Mouse (Mus musculus) layer of hippocampus, adult 8-10 months (tissue): ENCODE data around the gene Lilra5. TPM values are rescaled to one million over a fixed set of nuclear protein-coding genes. Genes with fewer than 3 reads are reported as not detected.
"Not testable (repeated sequence)": the region's sequence is repeated elsewhere in the genome, so short reads cannot be mapped to it uniquely, and the experiment has no call there.

Source experiments
- DNase-seq, 2 experiments: peaks; one replicate each; pipeline ENCODE4 v3.0.0; 2022; ENCODE audit warnings: low spot score in 2 of 2
- total RNA-seq, 4 experiments: library from RNA; stranded (reverse); gene quantifications; 2 replicates each; pipeline ENCODE4 v1.2.4; 2022

Lilra5 gene
- total RNA-seq = under 1 TPM in 1 of 4 experiments, not detected in 3; 0.50 TPM

DNA sequence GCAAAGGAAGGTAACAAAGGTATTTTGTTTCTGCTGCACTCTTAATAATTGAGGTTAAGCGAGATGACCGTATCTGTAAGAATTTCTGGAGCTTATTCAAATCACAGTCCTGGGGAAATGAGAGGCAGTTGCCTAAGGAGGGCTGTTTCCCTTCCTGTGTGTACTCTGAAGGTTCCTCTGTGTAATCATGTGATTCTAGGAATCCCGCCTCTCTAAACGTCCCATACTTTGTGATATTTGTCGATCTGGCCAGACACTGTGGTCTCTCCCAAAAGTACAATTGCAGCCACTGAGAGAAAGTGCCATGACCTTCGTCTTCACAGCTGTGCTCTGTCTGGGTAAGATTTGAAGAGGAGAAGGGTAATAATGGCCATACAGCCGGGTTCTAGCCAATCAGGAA, at the start of gene Lilra5:
Gene Lilra5 (plus strand): TSS at position 301 of the 400 bp plus-strand sequence.
- no peak for DNase-seq

DNA sequence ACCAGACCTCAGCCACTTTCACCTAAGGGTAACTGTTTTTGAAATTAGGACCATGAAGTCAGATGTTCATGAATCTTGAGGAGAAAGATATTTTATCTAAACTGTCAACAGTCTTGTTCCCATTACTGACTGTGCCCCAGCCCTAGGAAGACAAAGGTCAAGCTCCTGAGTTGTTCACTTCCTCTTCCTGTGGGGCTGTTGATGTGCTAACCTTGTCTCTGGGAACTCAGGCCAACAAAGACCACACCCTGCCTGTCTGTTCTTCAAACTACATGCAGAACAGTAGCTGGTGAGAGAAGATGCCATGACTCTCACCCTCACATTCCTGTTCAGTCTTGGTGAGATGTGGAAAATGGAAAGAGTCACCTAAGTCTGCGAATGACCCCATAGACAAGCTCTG, 30.4 kb upstream of the Lilra5 start:
- no peak for DNase-seq

DNA sequence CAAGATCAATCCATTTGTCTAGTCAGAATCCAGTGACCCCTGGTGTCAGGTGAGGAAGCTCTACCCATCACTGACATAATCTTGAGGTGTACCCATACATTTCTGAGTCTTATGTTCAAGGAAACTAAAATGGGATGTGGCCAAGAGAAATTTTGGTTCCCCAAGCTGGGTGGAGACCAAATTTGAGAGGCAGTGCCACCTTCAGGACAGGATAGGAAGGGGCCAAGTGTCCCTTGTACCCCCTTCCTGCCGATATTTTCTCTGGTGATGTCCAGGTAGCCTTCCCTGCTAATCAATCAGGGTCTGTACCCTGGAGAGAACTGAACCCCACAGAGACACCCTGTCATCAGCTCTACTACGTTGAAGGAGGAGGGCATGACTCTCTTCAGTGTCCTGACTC, 28.9 kb upstream of the Lilra5 start:
- DNase-seq = no peak

DNA sequence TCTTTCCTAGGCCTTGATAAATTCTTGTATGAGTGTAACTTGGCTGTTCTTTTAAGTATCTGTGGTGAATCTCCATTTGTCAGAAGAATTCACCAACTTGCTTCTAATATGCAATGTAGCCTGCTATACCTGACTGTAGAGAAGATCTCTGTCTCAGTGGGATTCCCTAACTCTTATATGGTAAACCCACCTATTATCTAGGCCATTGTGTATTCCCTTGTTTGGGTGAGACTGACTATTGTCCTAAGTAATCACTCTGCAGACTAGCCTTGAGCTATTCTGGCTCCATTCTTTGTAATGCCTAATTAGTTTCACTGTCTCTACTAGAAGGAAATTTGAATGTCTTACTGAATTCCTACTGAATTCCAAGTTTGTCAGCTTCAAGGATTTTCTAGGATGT, 24.1 kb upstream of the Lilra5 start:
- not testable (repeated sequence) for DNase-seq

DNA sequence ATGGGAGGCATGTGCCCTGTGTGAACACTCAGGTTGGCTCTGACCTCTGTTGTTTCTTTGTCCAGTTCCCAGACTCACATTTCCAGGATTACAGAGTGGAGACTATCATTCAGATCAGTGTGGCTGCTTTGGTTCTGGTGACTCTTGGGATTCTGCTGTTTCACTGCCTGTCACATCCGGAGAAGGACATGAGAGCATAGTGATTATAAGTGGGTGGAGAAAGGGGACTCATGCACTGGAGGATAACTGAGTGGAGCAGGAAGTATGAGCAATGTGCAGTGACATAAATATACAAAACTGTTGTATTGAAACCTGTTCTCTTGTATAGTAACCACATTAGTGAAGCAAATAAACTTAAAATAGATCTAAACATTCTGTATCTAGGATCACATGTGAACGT, 22.2 kb upstream of the Lilra5 start:
- DNase-seq = no peak

DNA sequence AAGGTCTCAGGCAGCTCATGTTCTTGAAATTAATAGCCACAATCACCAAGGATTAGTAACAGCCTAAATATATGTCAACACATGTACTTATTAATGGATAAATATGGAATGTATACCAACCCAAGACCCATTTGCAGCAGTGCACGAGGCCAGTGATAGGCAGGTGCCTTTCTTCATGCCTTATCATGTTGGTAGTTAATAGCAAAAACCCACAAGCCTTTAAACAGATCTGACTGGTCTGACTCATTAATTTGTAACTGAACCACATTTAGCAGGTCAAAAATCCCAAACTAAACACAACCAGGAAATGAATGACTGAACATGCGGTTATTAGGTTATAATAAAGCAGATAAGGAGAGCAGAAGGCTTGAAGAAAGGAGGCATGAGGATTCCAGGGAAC, 21.7 kb upstream of the Lilra5 start:
- DNase-seq = no peak

DNA sequence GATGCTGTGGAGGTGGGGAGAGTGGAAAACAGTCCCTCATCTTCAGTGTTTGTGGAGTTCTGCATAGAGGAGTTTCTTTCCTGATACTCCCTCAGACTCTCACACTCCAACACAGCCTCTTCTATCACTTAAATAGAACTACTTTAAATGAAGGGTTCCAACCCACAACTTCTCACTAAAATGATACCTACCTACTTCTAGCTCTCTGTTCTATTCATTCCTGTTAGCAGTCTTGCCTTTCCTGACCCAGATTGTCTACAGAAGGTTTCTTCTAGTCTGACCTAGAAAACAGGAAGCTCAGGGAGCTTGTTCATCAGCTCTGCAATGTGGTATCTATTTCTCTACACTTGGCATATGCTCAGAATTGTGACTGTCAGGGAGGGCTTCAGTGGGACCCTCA, 2.0 kb upstream of the Lilra5 start:
- DNase-seq = no peak

DNA sequence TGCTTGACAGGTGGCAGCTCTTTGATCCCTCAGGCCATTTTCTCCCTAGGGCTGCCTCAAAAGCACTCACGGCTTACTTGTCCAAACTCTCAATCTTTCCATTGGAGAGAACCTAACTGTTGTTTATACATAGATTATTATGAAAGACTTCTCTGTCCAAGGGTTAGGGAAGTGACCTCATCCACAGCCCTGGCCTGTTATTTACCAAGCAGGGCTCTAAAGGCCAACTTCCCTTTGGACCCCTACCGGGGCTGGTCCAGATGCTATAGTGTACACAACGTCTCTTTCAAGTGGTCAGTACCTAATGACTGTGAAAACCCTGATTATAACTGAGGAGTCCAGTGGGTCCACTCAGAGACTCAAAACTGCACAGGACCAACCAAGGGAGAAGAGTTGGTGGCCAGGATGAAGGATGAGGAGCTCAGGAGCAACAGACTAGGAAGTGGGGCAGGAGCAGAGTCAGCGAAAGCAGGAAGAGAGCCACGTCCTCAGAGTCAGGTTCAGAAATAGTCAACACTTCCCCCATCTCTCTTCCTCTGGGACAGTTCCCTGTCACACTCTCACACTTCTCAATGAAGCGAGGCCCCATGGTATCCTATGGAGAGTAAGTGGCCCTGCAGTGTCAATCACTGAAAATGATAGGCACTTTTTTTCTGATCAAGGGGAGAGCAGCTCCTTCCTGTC, 1.6 kb downstream of the Lilra5 start:
- no peak for DNase-seq

DNA sequence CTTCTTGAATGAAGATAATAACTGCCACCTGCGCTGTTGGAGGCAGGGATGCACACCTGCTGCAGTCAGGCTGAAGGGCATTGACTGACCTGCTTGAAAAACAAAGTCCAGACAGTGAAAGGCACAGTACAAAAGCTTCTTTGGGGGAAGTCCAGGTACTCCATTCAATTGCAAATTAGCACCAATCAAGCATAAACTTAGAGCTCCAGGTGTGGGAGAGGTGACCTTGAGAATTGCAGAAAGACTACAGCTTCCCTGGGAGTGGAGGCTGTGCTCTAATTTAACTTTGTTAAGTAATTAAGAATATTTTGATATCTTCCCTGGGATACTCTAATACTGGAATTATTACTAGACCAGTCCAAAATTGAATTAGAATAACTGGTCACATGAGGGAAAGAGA, 13.7 kb downstream of the Lilra5 start:
- not testable (repeated sequence) for DNase-seq

DNA sequence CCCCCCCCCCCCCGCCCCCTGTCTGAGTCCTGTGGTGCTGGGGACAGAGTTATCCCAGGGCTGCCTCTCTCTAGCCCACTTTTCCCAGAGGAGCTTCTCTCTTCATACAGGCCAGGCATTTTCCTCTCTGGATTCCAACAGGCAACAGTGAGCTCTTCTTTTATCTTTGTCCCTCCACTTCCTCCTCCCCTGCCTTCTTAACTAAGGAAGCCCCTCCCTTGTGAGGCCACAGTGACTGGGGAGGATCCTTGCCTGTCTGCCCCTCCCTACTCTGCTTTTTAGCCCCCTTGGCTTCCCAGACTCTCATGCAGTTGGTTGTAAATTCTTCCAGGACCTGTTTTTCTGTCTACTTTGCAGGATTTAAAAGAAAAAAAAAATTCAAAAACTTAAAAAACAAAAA, 18.5 kb downstream of the Lilra5 start:
- DNase-seq = not testable (repeated sequence)

DNA sequence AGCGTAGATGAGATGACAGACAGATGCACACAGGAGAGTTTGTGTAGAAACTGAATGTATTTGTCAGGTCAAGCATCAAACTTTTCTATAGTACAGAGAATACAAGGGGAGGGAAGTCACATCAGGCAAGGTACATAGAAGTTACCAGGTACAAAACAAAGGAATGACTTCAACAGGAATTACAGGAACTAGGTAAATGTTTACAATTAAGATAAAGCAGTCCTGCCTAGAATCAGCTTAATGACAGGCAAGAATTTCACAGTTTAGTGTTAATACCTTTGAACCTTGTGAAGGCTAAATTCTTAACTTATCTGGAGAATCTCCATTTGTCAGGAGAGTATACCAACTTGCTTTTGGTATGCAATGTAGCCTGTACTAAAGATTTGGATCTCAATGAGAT, 23.0 kb downstream of the Lilra5 start:
- DNase-seq = not testable (repeated sequence)

DNA sequence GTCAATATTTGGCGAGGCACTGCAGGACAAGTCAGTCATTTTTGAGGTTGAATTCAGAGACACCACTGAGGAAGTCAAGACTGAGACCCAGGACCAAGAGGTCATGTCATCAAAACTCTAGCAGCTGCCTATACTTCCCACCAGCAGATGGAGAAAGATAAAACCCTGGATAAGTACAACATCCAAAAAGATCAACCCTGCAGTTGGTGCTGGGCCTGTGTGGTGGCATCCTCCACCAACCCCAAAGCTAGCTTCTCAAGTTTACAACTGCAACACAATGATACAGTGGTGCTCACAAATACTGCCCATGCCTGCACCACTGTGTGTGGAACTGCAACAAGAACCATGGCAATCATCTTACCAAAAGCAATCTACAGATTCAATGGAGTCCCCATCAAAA, 34.6 kb downstream of the Lilra5 start:
- not testable (repeated sequence) for DNase-seq

DNA sequence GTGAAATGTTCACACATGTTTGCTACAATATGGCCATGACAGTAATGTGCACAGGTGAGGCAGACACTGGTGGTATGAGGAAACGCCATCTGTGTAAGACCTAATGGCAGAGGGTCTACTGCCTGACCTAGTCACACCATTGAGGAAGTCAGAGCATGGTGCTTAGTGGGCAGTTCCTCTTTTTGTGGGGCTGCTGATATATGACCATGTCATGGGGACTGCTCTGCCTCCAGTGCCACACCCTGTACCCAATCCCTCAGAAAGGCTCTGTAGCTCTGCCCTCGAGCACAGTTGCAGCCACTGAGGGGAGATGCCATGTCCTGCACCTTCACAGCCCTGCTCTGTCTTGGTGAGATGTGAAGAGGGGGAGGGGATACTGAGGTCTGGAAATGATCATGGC, 36.3 kb downstream of the Lilra5 start:
- not testable (repeated sequence) for DNase-seq

DNA sequence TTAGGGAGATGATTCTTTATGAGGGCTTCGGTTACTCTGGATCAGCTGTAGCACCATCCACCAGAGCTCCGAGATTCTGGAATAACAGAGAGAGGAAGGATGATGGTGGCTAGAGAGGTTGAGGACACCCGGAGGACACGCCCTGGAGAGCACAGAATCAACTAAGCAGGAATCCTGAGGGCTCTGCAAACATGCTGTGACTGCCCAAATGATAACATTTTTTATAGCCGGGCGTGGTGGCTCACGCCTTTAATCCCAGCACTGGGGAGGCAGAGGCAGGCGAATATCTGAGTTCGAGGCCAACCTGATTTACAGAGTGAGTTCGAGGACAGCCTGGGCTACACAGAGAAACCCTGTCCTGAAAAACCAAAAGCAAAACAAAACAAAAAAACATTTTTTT, 37.9 kb downstream of the Lilra5 start:
- not testable (repeated sequence) for DNase-seq

DNA sequence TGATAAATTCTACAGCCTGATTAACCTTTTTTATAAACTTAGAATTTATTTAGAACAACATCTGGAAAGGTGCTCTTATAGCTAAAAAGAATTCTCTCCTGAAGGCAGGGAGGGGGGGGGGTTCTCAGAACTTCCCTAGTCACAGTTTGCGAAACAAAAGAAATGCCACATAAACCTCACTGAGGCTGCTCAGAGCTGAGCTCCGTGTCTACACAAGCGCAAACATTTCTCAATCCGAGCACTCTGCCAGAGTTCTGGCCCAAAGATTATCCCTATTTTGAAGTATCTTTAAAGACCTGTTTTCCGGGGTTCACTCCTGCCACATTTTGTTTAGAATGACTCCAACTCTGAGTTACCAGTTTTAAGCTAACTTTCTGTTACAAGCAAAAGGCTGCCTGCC, 55.1 kb downstream of the Lilra5 start:
- no peak for DNase-seq

Other genes with a start within 250 kb of the Lilra5 start
- 10 to 100 TPM in 2 of 4 experiments, 1 to 10 TPM in 2; 6.6 to 31.0 (median 18.0) TPM for gene Lair1, start 174.6 kb upstream of the Lilra5 start, total RNA-seq
- gene Ttyh1, start 118.3 kb upstream of the Lilra5 start, total RNA-seq = 100 to 1,000 TPM; 459 to 552 (median 528) TPM
- gene Leng8, start 100.7 kb upstream of the Lilra5 start, total RNA-seq = 100 to 1,000 TPM; 173 to 209 (median 190) TPM
- gene Leng9, start 87.4 kb upstream of the Lilra5 start, total RNA-seq = 1 to 10 TPM; 5.1 to 6.8 (median 5.7) TPM
- gene Cdc42ep5, start 72.9 kb upstream of the Lilra5 start, total RNA-seq = 1 to 10 TPM in 2 of 4 experiments, under 1 TPM in 1, not detected in 1; 0.89 to 1.3 (median 1.1) TPM
- not detected for gene Ncr1, start 100.0 kb downstream of the Lilra5 start, total RNA-seq
- gene Gp6, start 160.0 kb downstream of the Lilra5 start, total RNA-seq = under 1 TPM in 1 of 4 experiments, not detected in 3; 0.51 TPM
- 10 to 100 TPM; 27.0 to 31.7 (median 30.2) TPM for gene Rdh13, start 207.9 kb downstream of the Lilra5 start, total RNA-seq
- 1 to 10 TPM; 6.1 to 9.1 (median 6.2) TPM for gene Eps8l1, start 222.9 kb downstream of the Lilra5 start, total RNA-seq